In genomic region chr9:89479406-89479805, GRCm38 (mm10) we compare ENCODE assay signal across 20 mouse cellular contexts.
A peak's percentile ranks its signal among the peaks of the same experiment; 100 is the strongest.
DNase-seq lines count a peak whose midpoint lies in the region; ATAC-seq and TF ChIP-seq lines count a peak whose summit lies in the region.
"Had no signal": no experiment of that assay in that cellular context is flagged by ENCODE, and none has a peak within 500 bp of the region (broad histone marks: within the 10 kb centered on the region; RNA-seq: fewer than 3 reads in every experiment).

No protein-coding gene starts in this region.

- dilution Hi-C loops in CH12.LX (cut with MboI; ENCODE audit: extremely low pct_ligation_motif_present, extremely low pct_unique_long_range_greater_than_20kb, low sequenced_read_pairs): no loop called here

- no peak for TF ChIP-seq RAD21 in CH12.LX (IDR thresholded peaks at IDR 0.05; ENCODE audit: low read depth, low read length)

- no peak for ATAC-seq in intestine, embryonic 15.5 days
- ATAC-seq: activated CD4-positive, CD25-positive, alpha-beta regulatory T cell, adult 4 months; CD4-positive, CD25-positive, alpha-beta regulatory T cell, adult 4 months; Patski had no signal

- no peaks in the 10 kb centered on the region for H3K79me2 ChIP-seq in CH12.LX (replicated peaks; ENCODE audit: control insufficient read depth, extremely low read depth, insufficient read depth, poor library complexity, severe bottlenecking)

- no peak for DNase-seq in CH12.LX (ENCODE audit: extremely low read depth)
- DNase-seq in ES-E14 (ENCODE audit: low read depth, low spot score): no peak
- no peak for DNase-seq in cerebellum, adult 8-10 months
- DNase-seq: adrenal gland, adult 2 months; adrenal gland, adult 8-10 months; adrenal gland, postnatal 10 days; adrenal gland, postnatal 14 days; adrenal gland, postnatal 25 days; adrenal gland, postnatal 36 days; B cell, adult 2 months; cerebellum, adult 11 months; cerebellum, adult 11-12 months; cerebellum, adult 18-20 months; cerebellum, adult 2 months; cerebellum, adult 9-10 months had no signal

- TF ChIP-seq EP300 in CH12.LX (IDR thresholded peaks at IDR 0.05; ENCODE audit: low read length): no peak

- no peaks in the 10 kb centered on the region for H3K27me3 ChIP-seq in CH12.LX (replicated peaks)
- no peaks in the 10 kb centered on the region for H3K27me3 ChIP-seq in intestine, embryonic 15.5 days (replicated peaks)
- H3K27me3 ChIP-seq: Patski had no signal

- H3K27ac ChIP-seq in CH12.LX (ENCODE audit: insufficient read depth, low read depth): no peak overlapping the region
- no peak overlapping the region for H3K27ac ChIP-seq in ES-E14 (ENCODE audit: insufficient read depth, low read depth, low read length, poor library complexity, severe bottlenecking)
- no peak overlapping the region for H3K27ac ChIP-seq in intestine, embryonic 15.5 days

- WGBS in intestine, embryonic 15.5 days: 70% methylated on average over 3 of the region's 3 CpGs

- no peak overlapping the region for H3K9ac ChIP-seq in CH12.LX (ENCODE audit: insufficient read depth, low read depth)
- H3K9ac ChIP-seq in ES-E14 (ENCODE audit: insufficient read depth, low read depth, low read length, poor library complexity, severe bottlenecking): no peak overlapping the region
- H3K9ac ChIP-seq in intestine, embryonic 15.5 days: no peak overlapping the region

- TF ChIP-seq CTCF in CH12.LX (conservative IDR thresholded peaks at IDR 0.05 in 1 of 2, IDR thresholded peaks at IDR 0.05 in 1 of 2; ENCODE audit: low read depth in 2 of 2, low read length in 2 of 2): no peak

- TF ChIP-seq POLR2A in CH12.LX (IDR thresholded peaks at IDR 0.05; ENCODE audit: low read depth, low read length): no peak

- no peak overlapping the region for H3K4me2 ChIP-seq in CH12.LX (ENCODE audit: insufficient read depth, low read depth, poor library complexity, severe bottlenecking)
- no peak overlapping the region for H3K4me2 ChIP-seq in intestine, embryonic 15.5 days (replicated peaks)

- H3K9me3 ChIP-seq in CH12.LX (replicated peaks; ENCODE audit: low read length): no peaks in the 10 kb centered on the region
- no peaks in the 10 kb centered on the region for H3K9me3 ChIP-seq in ES-E14 (ENCODE audit: control insufficient read depth, insufficient read depth, low read depth, low read length)
- no peaks in the 10 kb centered on the region for H3K9me3 ChIP-seq in intestine, embryonic 15.5 days

- H3K36me3 ChIP-seq in CH12.LX (replicated peaks in 1 of 2; ENCODE audit: control insufficient read depth in 1 of 2, insufficient read depth in 1 of 2, low read length in 1 of 2) (no peaks in the 10 kb centered on the region), ES-E14 (ENCODE audit: control insufficient read depth, insufficient read depth, low read length, poor library complexity, severe bottlenecking) (no peaks in the 10 kb centered on the region)
- H3K36me3 ChIP-seq in intestine, embryonic 15.5 days: no peaks in the 10 kb centered on the region
- H3K36me3 ChIP-seq: G1E had no signal

- no peaks in the 10 kb centered on the region for H3K4me1 ChIP-seq in CH12.LX (ENCODE audit: control insufficient read depth in 1 of 2, insufficient read depth in 2 of 2)
- no peaks in the 10 kb centered on the region for H3K4me1 ChIP-seq in ES-E14 (ENCODE audit: control insufficient read depth in 2 of 2, insufficient read depth in 2 of 2, low read length in 2 of 2, poor library complexity in 1 of 2)
- H3K4me1 ChIP-seq in intestine, embryonic 15.5 days (replicated peaks): no peaks in the 10 kb centered on the region

- H3K4me3 ChIP-seq in CH12.LX (replicated peaks in 1 of 3; ENCODE audit: low read depth in 2 of 3, low read length in 2 of 3, poor library complexity in 1 of 3): no peak overlapping the region
- H3K4me3 ChIP-seq in ES-E14 (ENCODE audit: insufficient read depth in 1 of 2, low read depth in 1 of 2, low read length in 2 of 2, poor library complexity in 1 of 2, severe bottlenecking in 1 of 2): no peak overlapping the region
- H3K4me3 ChIP-seq in intestine, embryonic 15.5 days (replicated peaks): no peak overlapping the region

- in situ Hi-C loops in CH12.LX (cut with MboI; ENCODE audit: low pct_ligation_motif_present, low pct_unique_long_range_greater_than_20kb, low sequenced_read_pairs) (no loop called here), ES-E14 (cut with MboI; ENCODE audit: low sequenced_read_pairs in 2 of 2, unreplicated experiment in 2 of 2) (no loop called here)

TF ChIP-seq in CH12.LX, 34 proteins besides CTCF, POLR2A, EP300 and RAD21:
- TF ChIP-seq IRF4 (IDR thresholded peaks at IDR 0.05; ENCODE audit: low read depth, low read length): no peak
- no peak for TF ChIP-seq SMC3 (IDR thresholded peaks at IDR 0.05; ENCODE audit: low read depth, low read length)
- peak; percentile 68; the same call in 1 of the 2 replicates for TF ChIP-seq MAFK (IDR thresholded peaks at IDR 0.05; ENCODE audit: insufficient replicate concordance, low read length)
- no peak for TF ChIP-seq E2F4 (IDR thresholded peaks at IDR 0.05; ENCODE audit: insufficient replicate concordance, low read depth, low read length)

TF ChIP-seq in ES-E14, 5 proteins besides CTCF, POLR2A, EP300 and RAD21:
- TF ChIP-seq ZC3H11A (IDR thresholded peaks at IDR 0.05; ENCODE audit: borderline replicate concordance, low read depth, low read length) (no peak), MAFK (IDR thresholded peaks at IDR 0.05; ENCODE audit: insufficient read depth, low read depth, low read length) (peak; percentile 81), HCFC1 (IDR thresholded peaks at IDR 0.05; ENCODE audit: borderline replicate concordance, insufficient read depth, low read length) (no peak), CHD2 (IDR thresholded peaks at IDR 0.05; ENCODE audit: low read depth, low read length) (no peak), ZNF384 (IDR thresholded peaks at IDR 0.05; ENCODE audit: low read depth, low read length) (no peak)
